Mouse (Mus musculus) liver, adult 2 months (tissue): ENCODE data around the gene Ralgds. TPM values are rescaled to one million over a fixed set of nuclear protein-coding genes. Genes with fewer than 3 reads are reported as not detected.

Experiments
- DNase-seq: peaks from one replicate; pipeline ENCODE4 v3.0.0-alpha.2; 2011; ENCODE audit warnings: low read depth, low spot score; ENCODE audit errors: extremely low read depth
- H3K27ac ChIP-seq: fragments of 200-500 bp; replicated peaks from 2 replicates; pipeline ENCODE4 v1.5.1; 2012; ENCODE audit warnings: low read depth, mild to moderate bottlenecking, control low read depth, inconsistent platforms, low read length; ENCODE audit not compliant: insufficient read depth
- H3K27me3 ChIP-seq: fragments of 200-500 bp; 2 replicates; pipeline ENCODE4 v1.6.1; 2012; ENCODE audit warnings: mild to moderate bottlenecking, moderate library complexity, low read length, inconsistent platforms; ENCODE audit not compliant: control insufficient read depth, insufficient read depth
- H3K36me3 ChIP-seq: fragments of 200-500 bp; 2 replicates; pipeline ENCODE4 v1.6.1; 2012; ENCODE audit warnings: low read length, inconsistent platforms; ENCODE audit not compliant: control insufficient read depth, insufficient read depth
- H3K4me1 ChIP-seq: fragments of 200-500 bp; 2 replicates; pipeline ENCODE4 v1.6.1; 2011; ENCODE audit warnings: low read length; ENCODE audit not compliant: control insufficient read depth, insufficient read depth
- H3K4me3 ChIP-seq: fragments of 200-500 bp; 2 replicates; pipeline ENCODE4 v1.5.1; 2011; ENCODE audit warnings: low read depth, mild to moderate bottlenecking, control low read depth, low read length, moderate library complexity; ENCODE audit not compliant: insufficient read depth
- H3K79me2 ChIP-seq: fragments of 200-500 bp; 2 replicates; pipeline ENCODE4 v1.6.1; 2012; ENCODE audit warnings: inconsistent platforms, mild to moderate bottlenecking, low read length, moderate library complexity; ENCODE audit not compliant: control insufficient read depth, insufficient read depth
- H3K9ac ChIP-seq: fragments of 200-500 bp; 2 replicates; pipeline ENCODE4 v1.6.1; 2012; ENCODE audit warnings: low read depth, mild to moderate bottlenecking, control low read depth, inconsistent platforms, low read length
- CTCF ChIP-seq: fragments of 200-500 bp; IDR thresholded peaks from 2 replicates; pipeline ENCODE4 v1.5.1; 2011; ENCODE audit warnings: low read depth, low read length, control low read depth
- POLR2A ChIP-seq: fragments of 200-500 bp; IDR thresholded peaks from 2 replicates; pipeline ENCODE4 v1.6.1; 2011; ENCODE audit warnings: low read length, control low read depth; ENCODE audit not compliant: insufficient read depth; ENCODE audit errors: extremely low read depth
- WGBS: fragments of 180-500 bp; shearing (Covaris S2); methylation state at CpG from one replicate; pipeline ENCODE4 v1.1.7; 2018; 5-methylcytosine and 5-hydroxymethylcytosine counted together
- polyA plus RNA-seq: library from polyadenylated mRNA; depleted of rRNA; stranded (reverse); fragments of >200 nt; gene quantifications from 2 replicates; pipeline ENCODE4 v1.2.3, GENCODE M21; 2012
- total RNA-seq: library from RNA; depleted of rRNA; stranded (reverse); fragments of >200 nt; gene quantifications from 2 replicates; pipeline ENCODE4 v1.2.3, GENCODE M21; 2014

The Ralgds gene
- total and polyA plus RNA-seq, 2 experiments = 1.1 to 3.0 TPM

GRCm38 (mm10) chr2:28539206-28539605 lies 26.3 kb downstream of the Ralgds start:
- Histone ChIP-seq H3K27ac (no peak overlapping the region), H3K4me3 (no peak overlapping the region)
- TF ChIP-seq CTCF (no peak), POLR2A (no peak)

GRCm38 (mm10) chr2:28539949-28540348 lies 27.0 kb downstream of the Ralgds start:
- Histone ChIP-seq H3K79me2 (no peaks in the 10 kb centered on the region), H3K4me1 (0 out of 2 replicates have a peak, but pooled peaks cover 2% of the 10 kb centered on the region), H3K27me3 (no peaks in the 10 kb centered on the region), H3K36me3 (no peaks in the 10 kb centered on the region), H3K9ac (no peak overlapping the region), H3K4me3 (no peak overlapping the region), H3K27ac (no peak overlapping the region)
- TF ChIP-seq POLR2A (no peak), CTCF (no peak)
- WGBS = 93% methylated on average over 2 of the region's 2 CpGs
- peak; percentile 30 for DNase-seq

More at GRCm38 (mm10) chr2:28539206-28539605, 26.3 kb downstream of the Ralgds start:
- 68% methylated on average over 7 of the region's 7 CpGs for WGBS
- Histone ChIP-seq H3K36me3 (no peaks in the 10 kb centered on the region), H3K4me1 (0 out of 2 replicates have a peak, but pooled peaks cover 2% of the 10 kb centered on the region), H3K79me2 (no peaks in the 10 kb centered on the region), H3K9ac (no peak overlapping the region), H3K27me3 (no peaks in the 10 kb centered on the region)
- DNase-seq = no peak

GRCm38 (mm10) chr2:28540587-28541227 lies 27.8 kb downstream of the Ralgds start:
- no peak overlapping the region for H3K4me3 ChIP-seq
- 0 out of 2 replicates have a peak, but pooled peaks cover 2% of the 10 kb centered on the region for H3K4me1 ChIP-seq
- DNase-seq = no peak
- TF ChIP-seq CTCF = no peak
- no peak for TF ChIP-seq POLR2A
- no peak overlapping the region for H3K27ac ChIP-seq
- H3K9ac ChIP-seq = no peak overlapping the region
- WGBS = 81% methylated on average over 8 of the region's 8 CpGs
- H3K27me3 ChIP-seq = no peaks in the 10 kb centered on the region
- H3K36me3 ChIP-seq = no peaks in the 10 kb centered on the region
- H3K79me2 ChIP-seq = no peaks in the 10 kb centered on the region

- peak; percentile 20 for DNase-seq
- H3K79me2 ChIP-seq = no peaks in the 10 kb centered on the region
- no peaks in the 10 kb centered on the region for H3K27me3 ChIP-seq
- WGBS = 58% methylated on average over 8 of the region's 8 CpGs
- H3K4me3 ChIP-seq = no peak overlapping the region
- no peak overlapping the region for H3K27ac ChIP-seq
- no peaks in the 10 kb centered on the region for H3K36me3 ChIP-seq
- no peak for TF ChIP-seq CTCF
- no peak for TF ChIP-seq POLR2A
- no peak overlapping the region for H3K9ac ChIP-seq
- H3K4me1 ChIP-seq = 0 out of 2 replicates have a peak, but pooled peaks cover 2% of the 10 kb centered on the region
These were observed 31.0 kb downstream of the Ralgds start for GRCm38 (mm10) chr2:28543894-28544293.

GRCm38 (mm10) chr2:28545976-28546375 lies 33.1 kb downstream of the Ralgds start:
- Histone ChIP-seq H3K36me3 (no peaks in the 10 kb centered on the region), H3K4me3 (no peak overlapping the region), H3K4me1 (no peaks in the 10 kb centered on the region), H3K9ac (no peak overlapping the region), H3K79me2 (no peaks in the 10 kb centered on the region), H3K27me3 (no peaks in the 10 kb centered on the region), H3K27ac (no peak overlapping the region)
- TF ChIP-seq CTCF = no peak
- TF ChIP-seq POLR2A = no peak
- no peak for DNase-seq

- Histone ChIP-seq H3K4me3 (no peak overlapping the region), H3K9ac (no peak overlapping the region), H3K4me1 (no peaks in the 10 kb centered on the region), H3K27me3 (no peaks in the 10 kb centered on the region), H3K27ac (no peak overlapping the region), H3K79me2 (no peaks in the 10 kb centered on the region), H3K36me3 (no peaks in the 10 kb centered on the region)
- TF ChIP-seq POLR2A (no peak), CTCF (no peak)
- DNase-seq = no peak
- WGBS = 90% methylated on average over 6 of the region's 6 CpGs
These were observed 33.6 kb downstream of the Ralgds start for GRCm38 (mm10) chr2:28546560-28546959.
